ENCODE assay signal across 8 mouse cellular contexts in the genomic region with DNA sequence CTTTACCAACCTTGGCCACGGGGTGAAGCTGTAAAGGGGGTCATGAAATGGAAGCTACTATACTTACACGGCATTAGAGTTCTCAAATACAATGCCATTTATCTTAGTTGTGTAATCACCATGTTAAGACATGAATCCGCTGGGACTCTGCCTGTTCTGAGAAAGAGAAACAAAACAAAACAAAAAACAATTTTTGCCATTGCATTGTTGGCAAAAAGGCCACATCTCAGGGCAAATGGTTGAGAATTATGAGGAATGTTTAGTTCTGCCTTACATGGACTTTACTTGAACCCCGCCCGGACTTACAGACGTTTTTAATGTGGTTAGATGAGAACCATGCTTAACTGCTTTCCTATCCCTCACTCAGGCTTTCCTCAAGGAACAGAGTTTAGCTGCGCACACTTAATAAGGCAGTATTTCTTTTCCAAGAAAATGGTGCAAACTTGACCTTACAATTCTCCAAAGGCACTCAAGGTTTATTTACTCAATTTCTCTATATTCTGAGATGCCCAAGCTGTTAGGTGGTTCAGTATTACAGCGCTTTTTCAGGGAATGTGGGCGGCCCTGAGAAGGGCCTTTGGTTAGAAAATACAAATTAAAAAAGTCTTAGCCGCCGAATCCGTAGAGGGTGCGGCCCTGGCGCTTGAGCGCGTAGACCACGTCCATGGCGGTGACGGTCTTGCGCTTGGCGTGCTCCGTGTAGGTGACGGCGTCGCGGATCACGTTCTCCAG. TPM values are rescaled to one million over a fixed set of nuclear protein-coding genes. Genes with fewer than 3 reads are reported as not detected.
A peak's percentile ranks its signal among the peaks of the same experiment; 100 is the strongest.
DNase-seq lines count a peak whose midpoint lies in the region; ATAC-seq and TF ChIP-seq lines count a peak whose summit lies in the region.

No protein-coding gene starts in this region.

- H3K4me1 ChIP-seq in lung, embryonic 14.5 days (ENCODE audit: insufficient read depth) = peaks cover 5% of the 10 kb centered on the region; the same call in 1 of the 2 replicates
- H3K4me1 ChIP-seq in forebrain, embryonic 13.5 days = peaks cover 41% of the 10 kb centered on the region
- peaks cover 43% of the 10 kb centered on the region for H3K4me1 ChIP-seq in liver, embryonic 11.5 days (replicated peaks; ENCODE audit: control insufficient read depth, insufficient read depth, low read length)
- peaks cover 3% of the 10 kb centered on the region; the same call in 1 of the 2 replicates for H3K4me1 ChIP-seq in stomach, postnatal 0 days (replicated peaks; ENCODE audit: control insufficient read depth, insufficient read depth)

- TF ChIP-seq CTCF in lung, embryonic 14.5 days (IDR thresholded peaks at IDR 0.05; ENCODE audit: low read depth) = peak; percentile 50
- TF ChIP-seq CTCF in stomach, postnatal 0 days (IDR thresholded peaks at IDR 0.05; ENCODE audit: low read depth) = peak; percentile 42

- H3K9me3 ChIP-seq in lung, embryonic 14.5 days (ENCODE audit: low read depth, low read length) = no peaks in the 10 kb centered on the region
- H3K9me3 ChIP-seq in forebrain, embryonic 13.5 days (replicated peaks) = no peaks in the 10 kb centered on the region
- H3K9me3 ChIP-seq in liver, embryonic 11.5 days (ENCODE audit: control insufficient read depth, low read length) = no peaks in the 10 kb centered on the region
- no peaks in the 10 kb centered on the region for H3K9me3 ChIP-seq in stomach, postnatal 0 days (ENCODE audit: control insufficient read depth, low read length)

- H3K4me3 ChIP-seq in lung, embryonic 14.5 days (ENCODE audit: low read depth, low read length) = peak overlapping the region; percentile 45
- H3K4me3 ChIP-seq in forebrain, embryonic 13.5 days = peak overlapping the region; percentile 53
- H3K4me3 ChIP-seq in liver, embryonic 11.5 days (ENCODE audit: low read depth, low read length) = peak overlapping the region; percentile 53
- H3K4me3 ChIP-seq in stomach, postnatal 0 days (ENCODE audit: low read depth, low read length) = peak overlapping the region; percentile 52

- peak; percentile 79 for DNase-seq in lung, embryonic 14.5 days
- no peak for DNase-seq in lung, adult 18-20 months
- DNase-seq in T-cell, adult 2 months (ENCODE audit: low spot score) = peak; percentile 39
- DNase-seq in liver, embryonic 11.5 days (ENCODE audit: low spot score) = no peak
- peak; percentile 35 for DNase-seq in stomach, postnatal 0 days (ENCODE audit: low spot score)
- DNase-seq in adrenal gland, adult 8-10 months = no peak
- DNase-seq in spleen, postnatal 14 days (ENCODE audit: low spot score in 2 of 2) = no peak

- WGBS in lung, embryonic 14.5 days = 1% methylated on average over 20 of the region's 27 CpGs
- 1% methylated on average over 24 of the region's 27 CpGs for WGBS in forebrain, embryonic 13.5 days
- 1% methylated on average over 20 of the region's 27 CpGs for whole genome bisulfite sequencing in liver, embryonic 11.5 days
- WGBS in stomach, postnatal 0 days = 2% methylated on average over 18 of the region's 27 CpGs

- no peaks in the 10 kb centered on the region for H3K27me3 ChIP-seq in lung, embryonic 14.5 days (ENCODE audit: insufficient read depth, low read length)
- no peaks in the 10 kb centered on the region for H3K27me3 ChIP-seq in forebrain, embryonic 13.5 days
- no peaks in the 10 kb centered on the region for H3K27me3 ChIP-seq in liver, embryonic 11.5 days (replicated peaks; ENCODE audit: control insufficient read depth, insufficient read depth, low read length)
- no peaks in the 10 kb centered on the region for H3K27me3 ChIP-seq in stomach, postnatal 0 days (ENCODE audit: control insufficient read depth, insufficient read depth, low read length)

- H3K4me2 ChIP-seq in lung, embryonic 14.5 days = peak overlapping the region; percentile 90
- peak overlapping the region; percentile 78 for H3K4me2 ChIP-seq in forebrain, embryonic 13.5 days
- peak overlapping the region; percentile 84 for H3K4me2 ChIP-seq in liver, embryonic 11.5 days
- peak overlapping the region; percentile 90 for H3K4me2 ChIP-seq in stomach, postnatal 0 days (replicated peaks; ENCODE audit: low read depth)

- TF ChIP-seq EP300 in stomach, postnatal 0 days (optimal IDR thresholded peaks at IDR 0.05) = no peak

- H3K36me3 ChIP-seq in lung, embryonic 14.5 days (ENCODE audit: insufficient read depth) = no peaks in the 10 kb centered on the region
- no peaks in the 10 kb centered on the region for H3K36me3 ChIP-seq in forebrain, embryonic 13.5 days (ENCODE audit: poor library complexity, severe bottlenecking)
- no peaks in the 10 kb centered on the region for H3K36me3 ChIP-seq in liver, embryonic 11.5 days (ENCODE audit: control insufficient read depth, insufficient read depth, low read length)
- H3K36me3 ChIP-seq in stomach, postnatal 0 days (ENCODE audit: control insufficient read depth, insufficient read depth, low read length) = no peaks in the 10 kb centered on the region

- H3K27ac ChIP-seq in lung, embryonic 14.5 days (ENCODE audit: low read depth) = peak overlapping the region; percentile 99
- peak overlapping the region; percentile 85 for H3K27ac ChIP-seq in forebrain, embryonic 13.5 days
- H3K27ac ChIP-seq in liver, embryonic 11.5 days (ENCODE audit: low read depth, low read length) = peak overlapping the region; percentile 99
- peak overlapping the region; percentile 88 for H3K27ac ChIP-seq in stomach, postnatal 0 days (replicated peaks)

- ATAC-seq in lung, embryonic 14.5 days (ENCODE audit: insufficient read depth) = peak; percentile 14
- no peak; the same call in 1 of the 2 replicates for ATAC-seq in forebrain, embryonic 13.5 days
- no peak; the same call in 1 of the 2 replicates for ATAC-seq in liver, embryonic 11.5 days (replicated peaks; ENCODE audit: low FRiP score)
- peak; percentile 2; the same call in 1 of the 2 replicates for ATAC-seq in stomach, postnatal 0 days (ENCODE audit: low FRiP score, low TSS enrichment)

- H3K9ac ChIP-seq in lung, embryonic 14.5 days = peak overlapping the region; percentile 69
- peak overlapping the region; percentile 74 for H3K9ac ChIP-seq in forebrain, embryonic 13.5 days
- H3K9ac ChIP-seq in liver, embryonic 11.5 days (ENCODE audit: low read depth, low read length) = peak overlapping the region; percentile 87
- H3K9ac ChIP-seq in stomach, postnatal 0 days (ENCODE audit: low read length) = peak overlapping the region; percentile 45

RNA-seq across cellular contexts. Expression of a gene that starts 0.6 kb away (rescaled TPM):
- polyA plus RNA-seq in lung, embryonic 14.5 days (2014; fragmentation: Nextera tagmentation; extraction: Ambion mirVana) = 0.66 TPM in 1 of 2 replicates, not detected in the other
- 0.64 and 1.1 TPM in 2 replicates for polyA plus RNA-seq in forebrain, embryonic 13.5 days (2015; fragmentation: Nextera tagmentation; extraction: Ambion mirVana)
- 0.57 TPM in 1 of 2 replicates, not detected in the other for polyA plus RNA-seq in liver, embryonic 11.5 days (2014; fragmentation: Nextera tagmentation; extraction: Ambion mirVana)
- 0.34 and 0.80 TPM in 2 replicates for polyA plus RNA-seq in stomach, postnatal 0 days (2015; fragmentation: Nextera tagmentation; extraction: Ambion mirVana)
- 10 to 100 TPM; 18.1 to 29.1 (median 26.8) TPM for total RNA-seq in adrenal gland, adult 8-10 months (2022)

RNA-seq across cellular contexts. Expression of a gene that starts 1.8 kb away (rescaled TPM):
- 7.4 and 9.2 TPM in 2 replicates for polyA plus RNA-seq in lung, embryonic 14.5 days (2014; fragmentation: Nextera tagmentation; extraction: Ambion mirVana)
- polyA plus RNA-seq in forebrain, embryonic 13.5 days (2015; fragmentation: Nextera tagmentation; extraction: Ambion mirVana) = 6.3 and 7.2 TPM in 2 replicates
- 4.2 and 8.8 TPM in 2 replicates for polyA plus RNA-seq in liver, embryonic 11.5 days (2014; fragmentation: Nextera tagmentation; extraction: Ambion mirVana)
- 1.9 and 3.7 TPM in 2 replicates for polyA plus RNA-seq in stomach, postnatal 0 days (2015; fragmentation: Nextera tagmentation; extraction: Ambion mirVana)
- total RNA-seq in adrenal gland, adult 8-10 months (2022) = 10 to 100 TPM; 28.7 to 37.4 (median 36.4) TPM

RNA-seq across cellular contexts. Expression of a gene that starts 3.1 kb away (rescaled TPM):
- 5.2 and 5.5 TPM in 2 replicates for polyA plus RNA-seq in lung, embryonic 14.5 days (2014; fragmentation: Nextera tagmentation; extraction: Ambion mirVana)
- polyA plus RNA-seq in forebrain, embryonic 13.5 days (2015; fragmentation: Nextera tagmentation; extraction: Ambion mirVana) = 4.6 and 6.0 TPM in 2 replicates
- polyA plus RNA-seq in liver, embryonic 11.5 days (2014; fragmentation: Nextera tagmentation; extraction: Ambion mirVana) = 2.8 and 3.9 TPM in 2 replicates
- polyA plus RNA-seq in stomach, postnatal 0 days (2015; fragmentation: Nextera tagmentation; extraction: Ambion mirVana) = 0.64 and 1.4 TPM in 2 replicates
- total RNA-seq in adrenal gland, adult 8-10 months (2022) = 10 to 100 TPM; 16.7 to 20.1 (median 18.6) TPM

RNA-seq across cellular contexts. Expression of a gene that starts 3.6 kb away (rescaled TPM):
- polyA plus RNA-seq in lung, embryonic 14.5 days (2014; fragmentation: Nextera tagmentation; extraction: Ambion mirVana) = 4.3 and 7.5 TPM in 2 replicates
- 5.7 and 6.1 TPM in 2 replicates for polyA plus RNA-seq in forebrain, embryonic 13.5 days (2015; fragmentation: Nextera tagmentation; extraction: Ambion mirVana)
- polyA plus RNA-seq in liver, embryonic 11.5 days (2014; fragmentation: Nextera tagmentation; extraction: Ambion mirVana) = 4.0 TPM in 2 replicates
- 0.46 and 2.0 TPM in 2 replicates for polyA plus RNA-seq in stomach, postnatal 0 days (2015; fragmentation: Nextera tagmentation; extraction: Ambion mirVana)
- total RNA-seq in adrenal gland, adult 8-10 months (2022) = 100 to 1,000 TPM in 1 of 4 experiments, 10 to 100 TPM in 3; 69.6 to 104 (median 91.8) TPM

RNA-seq across cellular contexts. Expression of a gene that starts 8.3 kb away (rescaled TPM):
- 18.4 and 18.7 TPM in 2 replicates for polyA plus RNA-seq in lung, embryonic 14.5 days (2014; fragmentation: Nextera tagmentation; extraction: Ambion mirVana)
- polyA plus RNA-seq in forebrain, embryonic 13.5 days (2015; fragmentation: Nextera tagmentation; extraction: Ambion mirVana) = 17.0 and 19.6 TPM in 2 replicates
- polyA plus RNA-seq in liver, embryonic 11.5 days (2014; fragmentation: Nextera tagmentation; extraction: Ambion mirVana) = 5.5 and 8.3 TPM in 2 replicates
- 3.9 and 6.7 TPM in 2 replicates for polyA plus RNA-seq in stomach, postnatal 0 days (2015; fragmentation: Nextera tagmentation; extraction: Ambion mirVana)
- 10 to 100 TPM; 18.1 to 29.8 (median 26.6) TPM for total RNA-seq in adrenal gland, adult 8-10 months (2022)

Comparison
In these comparisons a context has a peak if more than half of its experiments do, and no peak if none do; other contexts are left out.
1. DNase-seq: peak in lung, embryonic 14.5 days (single experiment), T-cell, adult 2 months (single experiment) and stomach, postnatal 0 days (single experiment); none in lung, adult 18-20 months (0 of 2), liver, embryonic 11.5 days (single experiment), adrenal gland, adult 8-10 months (single experiment) and spleen, postnatal 14 days (0 of 2).
2. ATAC-seq: peak in lung, embryonic 14.5 days (single experiment) and stomach, postnatal 0 days (single experiment); none in forebrain, embryonic 13.5 days (single experiment) and liver, embryonic 11.5 days (single experiment).
3. Peak in every context shown above with its lines, with median percentiles within 50 percentile points of each other: H3K27ac ChIP-seq, H3K4me2 ChIP-seq, H3K4me3 ChIP-seq and H3K9ac ChIP-seq.